Mouse (Mus musculus): ENCODE measurements around the gene Eif3j1. TPM values are rescaled to one million over a fixed set of nuclear protein-coding genes. Genes with fewer than 3 reads are reported as not detected.

The Eif3j1 gene
- total RNA-seq (2023): 43.9 TPM

DNA sequence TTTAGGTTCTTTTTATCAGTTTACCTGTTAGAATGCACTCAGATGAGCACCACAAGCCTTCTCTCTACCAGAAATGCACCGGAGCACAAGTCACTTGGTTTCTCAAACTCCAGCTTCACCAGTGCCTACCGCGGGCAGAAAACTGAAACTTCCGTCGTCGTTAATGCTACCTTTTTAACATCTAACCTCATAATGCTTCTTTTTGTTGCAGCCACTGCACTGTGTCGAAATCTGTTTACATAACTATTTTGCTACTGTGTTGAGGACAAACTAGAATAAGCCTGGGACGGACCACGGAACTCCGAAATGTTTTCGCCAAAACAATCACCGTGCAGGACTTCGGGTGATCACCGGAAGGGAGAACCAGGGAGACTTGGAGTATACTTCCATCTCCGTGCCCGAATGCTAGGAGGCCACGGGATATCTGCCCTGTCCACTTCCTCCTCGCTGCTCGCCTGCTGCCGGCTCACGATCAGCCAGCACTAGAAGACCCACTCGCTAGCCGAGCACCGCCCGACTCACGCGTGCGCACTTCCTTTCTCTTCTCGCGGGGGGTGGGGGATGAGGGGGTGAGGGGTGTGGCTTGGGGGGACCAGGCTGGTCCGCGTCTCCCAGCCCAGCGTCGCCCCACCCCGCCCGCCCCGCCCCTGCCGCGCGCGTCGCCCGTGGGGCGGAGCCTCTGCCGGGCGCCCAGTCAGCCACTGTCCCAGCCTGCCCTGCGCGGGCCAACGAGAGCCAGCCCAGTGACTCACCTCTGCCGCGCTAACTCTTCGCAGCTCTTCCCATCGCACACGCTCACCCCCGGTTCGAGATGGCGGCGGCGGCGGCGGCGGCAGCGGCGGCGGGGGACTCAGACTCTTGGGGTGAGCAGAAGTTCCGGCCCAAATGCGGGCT, at the start of gene Eif3j1:
Gene Eif3j1 (plus strand): TSS at position 685 of the 894 bp plus-strand sequence.

Other genes starting within 250 kb of the Eif3j1 start
- not detected for gene Frmd5, start 221.5 kb upstream of the Eif3j1 start, total RNA-seq (2023)
- 7.2 TPM for gene Casc4, start 161.6 kb upstream of the Eif3j1 start, total RNA-seq (2023)
- gene Ctdspl2, start 72.5 kb upstream of the Eif3j1 start, total RNA-seq (2023): 45.8 TPM
- gene Mageb3, start 72.5 kb upstream of the Eif3j1 start, total RNA-seq (2023): not detected
- 27.9 TPM for gene Spg11, start 89.8 kb downstream of the Eif3j1 start, total RNA-seq (2023)
- gene B2m, start 119.1 kb downstream of the Eif3j1 start, total RNA-seq (2023): 2,437 TPM
- 1.5 TPM for gene Trim69, start 132.2 kb downstream of the Eif3j1 start, total RNA-seq (2023)
- gene Patl2, start 157.6 kb downstream of the Eif3j1 start, total RNA-seq (2023): not detected
- not detected for gene Terb2, start 157.7 kb downstream of the Eif3j1 start, total RNA-seq (2023)
- 6.7 TPM for gene Sord, start 206.2 kb downstream of the Eif3j1 start, total RNA-seq (2023)